Mouse (Mus musculus) ES-E14 (cell line): Measurements from ENCODE around the gene Lhcgr. TPM values are rescaled to one million over a fixed set of nuclear protein-coding genes. Genes with fewer than 3 reads are reported as not detected.

Experiments used
- DNase-seq: peaks from one replicate; pipeline ENCODE4 v3.0.0-alpha.2; 2013; ENCODE audit warnings: low read depth, low spot score
- H3K27ac ChIP-seq: 2 replicates; pipeline ENCODE4 v1.5.1; 2012; ENCODE audit warnings: low read depth, mild to moderate bottlenecking, low read length, moderate library complexity, mixed read lengths; ENCODE audit not compliant: poor library complexity, insufficient read depth, severe bottlenecking
- H3K36me3 ChIP-seq: 2 replicates; pipeline ENCODE4 v1.6.1; 2012; ENCODE audit warnings: mild to moderate bottlenecking, low read length, moderate library complexity, mixed read lengths; ENCODE audit not compliant: control insufficient read depth, poor library complexity, insufficient read depth, severe bottlenecking
- H3K4me1 ChIP-seq, 2 experiments: fragments of 150-350 bp in 1 of 2; sonication (generic) in 1 of 2; 2 replicates each; pipeline ENCODE4 v1.6.1; 2012; ENCODE audit warnings: low read length in 2 of 2, mild to moderate bottlenecking in 1 of 2, mixed read lengths in 1 of 2; ENCODE audit not compliant: control insufficient read depth in 2 of 2, insufficient read depth in 2 of 2, poor library complexity in 1 of 2
- H3K4me3 ChIP-seq, 2 experiments: fragments of 150-350 bp in 1 of 2; sonication (generic) in 1 of 2; 2 replicates each; pipeline ENCODE4 v1.5.1; 2012; ENCODE audit warnings: low read length in 2 of 2, low read depth in 1 of 2, mild to moderate bottlenecking in 1 of 2, mixed read lengths in 1 of 2; ENCODE audit not compliant: insufficient read depth in 1 of 2, poor library complexity in 1 of 2, severe bottlenecking in 1 of 2
- H3K9ac ChIP-seq: 2 replicates; pipeline ENCODE4 v1.6.1; 2012; ENCODE audit warnings: low read depth, mild to moderate bottlenecking, low read length, mixed read lengths; ENCODE audit not compliant: poor library complexity, insufficient read depth, severe bottlenecking
- H3K9me3 ChIP-seq: fragments of 150-350 bp; sonication (generic); 2 replicates; pipeline ENCODE4 v1.6.1; 2012; ENCODE audit warnings: low read depth, mild to moderate bottlenecking, low read length; ENCODE audit not compliant: control insufficient read depth, insufficient read depth
- CHD2 ChIP-seq: IDR thresholded peaks from 2 replicates; pipeline ENCODE4 v1.6.1; 2014; ENCODE audit warnings: mild to moderate bottlenecking, low read depth, low read length, inconsistent platforms
- HCFC1 ChIP-seq: IDR thresholded peaks from 2 replicates; pipeline ENCODE4 v1.6.1; 2012; ENCODE audit warnings: low read length, inconsistent platforms, borderline replicate concordance; ENCODE audit not compliant: insufficient read depth
- MAFK ChIP-seq: IDR thresholded peaks from 2 replicates; pipeline ENCODE4 v1.6.1; 2014; ENCODE audit warnings: mild to moderate bottlenecking, low read depth, low read length, inconsistent platforms; ENCODE audit not compliant: insufficient read depth
- ZC3H11A ChIP-seq: IDR thresholded peaks from 2 replicates; pipeline ENCODE4 v1.6.1; 2012; ENCODE audit warnings: low read depth, mild to moderate bottlenecking, inconsistent platforms, low read length, borderline replicate concordance
- ZNF384 ChIP-seq: IDR thresholded peaks from 2 replicates; pipeline ENCODE4 v1.6.1; 2012; ENCODE audit warnings: low read depth, low read length, inconsistent platforms
- in situ Hi-C, 2 experiments: fragments of 600-800 bp; cut with MboI; formaldehyde crosslinking; loops; one replicate each; pipeline ENCODE4 v1.15.1; 2025; ENCODE audit warnings: low sequenced_read_pairs in 2 of 2, inconsistent platforms in 1 of 2; ENCODE audit not compliant: unreplicated experiment in 2 of 2
- total RNA-seq: library from RNA; depleted of rRNA; stranded (reverse); fragments of 300-350 nt; gene quantifications from 2 replicates; pipeline ENCODE4 v1.2.3, GENCODE M21; 2012

Gene Lhcgr
- total RNA-seq, 1 experiment = not detected

- no peak overlapping the region for H3K9ac ChIP-seq
- no peaks in the 10 kb centered on the region for H3K9me3 ChIP-seq
- no peak overlapping the region for H3K27ac ChIP-seq
- H3K4me3 ChIP-seq = no peak overlapping the region
- in situ Hi-C loops = no loop called here
- TF ChIP-seq MAFK (no peak), HCFC1 (no peak)
- DNase-seq = no peak
- H3K4me1 ChIP-seq = peaks cover 0 to 3% of the 10 kb centered on the region in 2 experiments; a peak in 2 of 4 replicates
- no peaks in the 10 kb centered on the region for H3K36me3 ChIP-seq
These were observed 90.9 kb downstream of the Lhcgr start for GRCm38 (mm10) chr17:88700901-88701300.

GRCm38 (mm10) chr17:88696656-88697333, 95.0 kb downstream of the Lhcgr start:
- TF ChIP-seq CHD2 = no peak
- TF ChIP-seq MAFK = no peak
- TF ChIP-seq ZNF384 = no peak
- TF ChIP-seq HCFC1 = no peak
- TF ChIP-seq ZC3H11A = no peak
- Histone ChIP-seq H3K9me3 (no peaks in the 10 kb centered on the region), H3K9ac (no peak overlapping the region), H3K27ac (no peak overlapping the region), H3K4me1 (peaks cover 0 to 2% of the 10 kb centered on the region in 2 experiments; a peak in 2 of 4 replicates), H3K36me3 (no peaks in the 10 kb centered on the region), H3K4me3 (no peak overlapping the region)
- no peak for DNase-seq
- in situ Hi-C loops = no loop called here

- H3K4me1 ChIP-seq = no peaks in the 10 kb centered on the region
- no peaks in the 10 kb centered on the region for H3K36me3 ChIP-seq
- H3K9ac ChIP-seq = no peak overlapping the region
- no peak for TF ChIP-seq MAFK
- TF ChIP-seq HCFC1 = no peak
- no peak for TF ChIP-seq ZC3H11A
- no peak for TF ChIP-seq ZNF384
- no peak for TF ChIP-seq CHD2
- no peaks in the 10 kb centered on the region for H3K9me3 ChIP-seq
- in situ Hi-C loops = no loop called here
- DNase-seq = no peak
- H3K4me3 ChIP-seq = no peak overlapping the region
- H3K27ac ChIP-seq = no peak overlapping the region
These were observed 103.6 kb downstream of the Lhcgr start for GRCm38 (mm10) chr17:88688226-88688625.

- in situ Hi-C loops = no loop called here
- DNase-seq = no peak
- Histone ChIP-seq H3K36me3 (no peaks in the 10 kb centered on the region), H3K9me3 (no peaks in the 10 kb centered on the region), H3K4me1 (no peaks in the 10 kb centered on the region), H3K27ac (no peak overlapping the region; the same call in 1 of the 2 replicates), H3K4me3 (no peak overlapping the region), H3K9ac (no peak overlapping the region)
- TF ChIP-seq ZNF384 (no peak), MAFK (no peak), HCFC1 (no peak), CHD2 (no peak), ZC3H11A (no peak)
These were observed 116.2 kb downstream of the Lhcgr start for GRCm38 (mm10) chr17:88675310-88676309.
